Mouse (Mus musculus) adipocyte (in vitro differentiated cells): ENCODE data around the gene Ostc.

Source experiments
- DNase-seq: peaks from one replicate; pipeline ENCODE4 v3.0.0-alpha.2; 2016; ENCODE audit warnings: low spot score

The Ostc gene

DNA sequence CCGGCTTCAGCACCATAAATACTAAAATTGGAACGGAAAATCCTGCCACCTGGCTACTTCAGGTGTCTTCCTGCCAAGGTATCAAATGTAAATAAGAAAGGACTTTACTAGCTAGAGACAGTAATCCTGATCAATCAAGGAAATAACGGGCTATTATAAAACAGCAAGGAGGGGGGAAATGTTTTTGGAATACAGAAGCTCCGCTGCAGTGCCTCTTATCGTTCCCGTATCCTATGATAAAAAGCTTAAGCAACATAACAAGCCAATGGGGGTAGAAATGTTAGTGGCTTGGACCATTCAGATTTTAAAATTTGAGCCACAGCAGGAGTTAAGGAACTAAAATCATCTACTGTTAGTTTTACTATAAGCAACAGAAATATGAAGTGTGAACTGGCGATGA is 859 bp upstream of the Ostc start:
- DNase-seq: no peak

DNA sequence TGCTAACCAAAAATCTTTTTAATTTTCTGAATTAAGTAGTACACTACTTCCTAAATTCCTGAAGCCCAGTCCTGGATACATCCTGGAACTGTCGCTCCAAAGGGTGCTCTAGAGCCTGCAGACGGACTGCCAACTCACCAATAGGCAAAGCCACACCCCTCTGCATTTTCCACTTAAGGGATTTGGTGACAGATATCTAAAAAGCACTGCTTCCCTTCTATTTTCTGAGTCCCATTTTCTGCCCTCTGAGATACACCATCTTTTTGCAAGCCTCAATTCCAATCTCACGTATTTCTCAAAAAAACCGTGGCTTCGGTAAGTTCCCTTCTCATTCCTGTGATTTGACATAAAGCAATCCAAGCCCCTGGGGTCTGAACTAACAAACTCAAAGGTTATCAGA is 715 bp downstream of the Ostc start:
- DNase-seq: peak; percentile 63

GRCm38 (mm10) chr3:130702289-130702688 is 7.0 kb downstream of the Ostc start:
- DNase-seq: no peak

GRCm38 (mm10) chr3:130697622-130698021 is 11.6 kb downstream of the Ostc start:
- no peak for DNase-seq

DNA sequence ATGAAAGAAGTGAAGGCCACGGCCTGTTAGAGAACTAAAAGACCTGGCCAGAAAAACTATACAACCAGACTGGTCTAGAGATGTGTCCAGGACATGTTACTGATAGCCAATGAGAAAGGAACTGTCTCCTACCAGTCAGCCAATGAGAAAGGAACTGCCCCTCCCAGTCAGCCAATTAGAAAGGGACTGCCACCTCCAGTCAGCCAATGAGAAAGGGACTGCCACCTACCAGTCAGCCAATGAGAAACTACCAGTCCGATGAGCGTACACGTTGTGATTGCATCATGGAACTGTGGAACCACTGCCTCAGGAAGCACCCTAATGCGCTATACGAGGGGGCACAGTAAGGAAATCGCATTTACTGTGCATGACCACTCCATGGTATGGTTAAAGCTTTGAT is 14.5 kb downstream of the Ostc start:
- no peak for DNase-seq

- peak; percentile 30 for DNase-seq
Observed at GRCm38 (mm10) chr3:130694041-130694593, 15.1 kb downstream of the Ostc start.

DNA sequence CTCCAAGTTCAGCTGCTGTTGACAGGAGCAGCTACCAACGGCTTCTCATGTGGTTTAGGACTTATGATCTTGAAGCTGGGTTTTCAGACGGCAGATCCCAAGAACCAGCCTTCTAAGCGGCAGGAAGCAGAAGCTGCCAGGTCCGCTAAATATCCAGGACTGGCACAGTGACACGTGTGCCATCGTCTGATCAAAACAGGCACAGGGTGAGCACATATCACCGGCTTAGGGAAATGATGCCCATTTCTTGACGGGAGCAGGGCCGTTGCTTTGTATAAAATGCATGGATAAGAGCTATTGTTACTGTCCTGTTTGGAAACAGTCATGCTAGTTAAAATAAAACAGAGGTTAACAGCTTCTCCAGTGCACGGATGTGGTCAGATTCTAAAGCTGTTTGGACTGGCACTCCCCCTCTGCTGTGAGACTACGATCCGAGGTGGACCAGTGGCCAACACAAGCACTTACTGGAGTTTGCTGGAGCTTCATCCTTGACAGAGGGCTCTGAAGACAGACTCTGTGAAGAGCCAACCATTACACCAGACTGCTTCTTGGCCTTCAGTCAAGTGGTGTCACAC is 17.6 kb downstream of the Ostc start:
- peak; percentile 27 for DNase-seq

- peak; percentile 39 for DNase-seq
Observed at GRCm38 (mm10) chr3:130690834-130691595, 18.2 kb downstream of the Ostc start.

DNA sequence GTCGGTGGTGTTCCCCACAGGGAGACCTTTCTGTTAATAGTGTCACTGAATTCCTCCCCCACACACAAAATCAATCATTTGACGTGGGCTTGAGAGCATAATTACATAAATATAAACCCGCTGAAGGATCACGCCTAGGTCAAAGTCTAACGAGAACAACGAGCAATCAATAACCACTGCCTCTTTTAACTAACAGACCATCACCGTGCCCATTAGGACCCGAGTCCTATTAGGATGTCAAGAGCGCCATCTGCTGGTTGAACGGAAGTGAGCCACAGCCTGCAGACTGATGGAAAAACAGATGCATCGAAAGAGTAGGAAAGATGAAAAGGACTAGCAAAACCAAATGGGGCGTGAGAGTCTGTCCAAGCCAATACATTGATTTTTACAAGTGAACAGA is 19.6 kb downstream of the Ostc start:
- peak; percentile 69 for DNase-seq

DNA sequence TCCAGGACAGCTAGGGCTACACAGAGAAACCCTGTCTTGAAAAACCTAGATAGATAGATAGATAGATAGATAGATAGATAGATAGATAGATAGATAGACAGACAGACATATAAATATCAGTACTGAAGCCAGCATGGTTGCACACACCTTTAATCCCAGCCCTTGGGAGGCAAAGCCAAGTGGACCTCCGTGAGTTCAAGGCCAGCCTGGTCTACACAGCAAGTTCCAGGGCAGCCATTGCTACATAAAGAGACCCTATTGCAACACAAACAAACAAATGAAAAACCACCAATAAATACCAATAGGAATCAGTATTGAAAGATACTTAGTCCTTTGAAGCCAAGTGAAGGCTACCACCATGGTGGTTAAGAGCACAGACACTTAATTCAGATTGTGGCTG is 22.2 kb downstream of the Ostc start:
- no peak for DNase-seq

DNA sequence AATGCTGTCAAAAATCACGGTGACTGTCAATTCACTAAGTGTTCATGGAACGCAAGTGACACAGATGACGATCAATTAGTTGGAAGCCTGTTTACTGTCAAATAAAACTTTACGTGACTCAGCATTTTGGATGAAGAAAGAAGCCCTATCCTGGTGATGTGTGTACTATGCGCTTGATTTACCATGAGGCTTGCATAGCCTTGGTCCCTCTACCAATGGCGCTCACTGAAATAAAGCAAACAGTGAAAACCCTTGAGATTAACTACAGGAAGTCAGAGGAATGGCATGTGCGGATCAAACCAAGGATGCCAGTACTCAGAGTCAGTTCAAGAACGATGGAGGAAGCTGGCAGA is 24.3 kb downstream of the Ostc start:
- DNase-seq: no peak

- DNase-seq: no peak
Observed at GRCm38 (mm10) chr3:130684276-130685013, 24.8 kb downstream of the Ostc start.

GRCm38 (mm10) chr3:130683836-130684235 is 25.4 kb downstream of the Ostc start:
- no peak for DNase-seq

DNA sequence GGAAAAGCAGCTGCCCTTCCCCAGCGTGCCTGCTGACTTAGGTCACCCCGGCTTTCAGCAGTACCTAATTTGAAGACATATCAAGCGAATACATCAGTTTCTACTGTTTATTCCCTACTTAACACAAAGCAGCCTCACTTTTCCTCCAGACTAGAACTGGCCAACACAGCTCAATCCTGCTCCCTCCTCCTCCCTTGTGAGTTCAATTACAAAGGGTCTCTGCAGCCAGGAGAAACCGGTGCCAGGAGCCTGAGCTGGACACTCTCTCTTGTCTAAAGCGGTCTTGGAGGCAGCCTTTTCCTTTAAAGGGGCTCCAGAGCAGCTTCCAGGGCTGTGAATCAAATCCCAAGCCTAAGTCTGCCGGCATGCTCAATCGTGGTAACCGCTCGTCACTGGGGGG is 27.1 kb downstream of the Ostc start:
- DNase-seq: no peak

DNA sequence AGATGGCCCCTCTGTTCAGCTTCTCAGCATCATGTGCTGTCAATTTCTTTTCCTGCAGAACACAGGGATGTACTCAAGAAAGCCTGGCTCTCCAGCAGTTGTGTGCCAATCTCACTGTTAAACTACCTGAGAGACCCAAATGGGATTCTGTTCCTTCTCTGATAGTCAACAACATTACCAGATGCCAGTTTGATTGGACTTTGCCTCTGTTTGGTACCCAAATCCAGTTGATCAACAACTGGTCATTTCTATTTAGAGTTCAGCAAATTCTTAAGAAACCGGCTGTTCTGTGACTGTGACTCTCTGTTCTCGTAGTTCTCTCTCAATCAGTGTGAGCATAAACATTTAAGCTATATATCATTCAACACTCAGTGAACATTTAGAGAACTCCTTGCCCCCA is 28.0 kb downstream of the Ostc start:
- no peak for DNase-seq

DNA sequence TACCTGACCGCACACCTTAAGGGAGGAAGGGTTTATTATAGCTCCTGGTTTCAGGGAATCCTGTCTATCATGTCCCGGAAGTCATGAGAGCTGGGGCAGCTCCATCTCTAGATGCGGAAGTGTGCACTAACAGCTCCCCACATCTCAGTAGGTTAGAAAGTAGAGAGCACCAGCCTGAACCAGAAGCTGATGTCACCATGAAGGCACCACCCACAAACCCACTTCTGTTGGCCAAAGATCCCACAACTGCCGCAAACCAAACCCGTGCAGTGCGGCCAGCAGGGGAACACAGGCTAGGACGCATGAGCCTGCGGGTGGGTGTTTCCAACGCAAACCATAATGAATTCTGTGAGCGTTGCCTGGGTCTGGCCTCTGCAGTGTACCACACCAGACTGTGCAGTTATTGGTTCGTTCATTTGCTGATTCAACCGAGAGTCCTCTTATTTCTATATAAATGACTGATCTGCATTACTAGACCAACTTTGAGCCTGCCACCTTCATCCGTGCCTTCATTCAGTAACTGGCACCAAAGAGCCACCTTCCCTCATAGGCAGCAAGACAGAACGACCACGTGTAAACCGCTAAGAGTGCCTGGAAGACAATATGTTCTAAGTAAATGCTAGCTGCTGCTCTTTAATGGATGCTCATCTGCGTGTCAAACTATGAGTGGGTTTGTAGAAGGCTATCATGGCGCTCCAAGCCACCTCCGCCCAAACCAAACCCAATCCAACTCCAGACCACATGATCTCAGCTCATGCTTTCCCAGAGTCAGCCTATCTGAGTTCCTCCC is 31.4 kb downstream of the Ostc start:
- DNase-seq: no peak

- DNase-seq: no peak
Observed at GRCm38 (mm10) chr3:130671291-130671690, 38.0 kb downstream of the Ostc start.

- DNase-seq: no peak
Observed at GRCm38 (mm10) chr3:130662496-130662895, 46.7 kb downstream of the Ostc start.

DNA sequence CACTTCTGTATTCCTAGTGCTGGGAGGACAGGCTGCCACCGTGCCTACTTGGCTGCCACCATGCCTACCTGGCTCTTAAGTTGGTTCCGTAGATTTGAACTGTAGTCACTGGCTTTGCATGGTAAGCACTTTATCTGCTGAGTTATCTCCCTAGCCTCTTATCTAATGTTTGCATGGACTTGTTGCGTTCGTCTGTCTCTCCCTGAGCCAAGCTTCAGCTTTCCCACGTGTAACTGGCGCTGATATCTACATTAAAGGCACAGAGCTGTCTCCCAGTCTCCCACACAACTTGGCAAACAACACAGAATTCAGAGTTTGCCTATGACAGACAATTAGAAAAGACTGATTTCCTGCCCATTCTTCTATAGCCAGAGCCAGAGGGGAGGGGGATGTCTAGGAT is 48.6 kb downstream of the Ostc start:
- no peak for DNase-seq

DNA sequence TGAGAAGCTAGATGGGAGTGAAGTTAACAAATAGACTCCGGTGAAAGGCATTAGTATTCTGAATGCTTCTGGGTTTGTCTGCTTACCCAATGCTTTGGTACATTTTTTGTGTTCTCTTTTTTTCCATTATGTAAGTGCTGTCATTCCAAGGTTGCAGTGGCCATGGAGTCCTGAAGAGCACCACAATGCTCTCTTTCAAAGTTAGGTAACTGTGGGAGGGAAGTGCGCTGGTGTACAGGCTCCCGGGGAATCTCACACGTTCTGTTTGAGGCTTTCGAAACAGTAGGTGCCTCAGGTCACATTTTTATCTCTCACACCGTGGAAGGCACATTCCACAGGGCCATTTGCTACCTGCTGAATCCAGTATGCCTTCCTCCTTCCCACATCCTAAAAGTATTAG is 59.7 kb downstream of the Ostc start:
- no peak for DNase-seq

DNA sequence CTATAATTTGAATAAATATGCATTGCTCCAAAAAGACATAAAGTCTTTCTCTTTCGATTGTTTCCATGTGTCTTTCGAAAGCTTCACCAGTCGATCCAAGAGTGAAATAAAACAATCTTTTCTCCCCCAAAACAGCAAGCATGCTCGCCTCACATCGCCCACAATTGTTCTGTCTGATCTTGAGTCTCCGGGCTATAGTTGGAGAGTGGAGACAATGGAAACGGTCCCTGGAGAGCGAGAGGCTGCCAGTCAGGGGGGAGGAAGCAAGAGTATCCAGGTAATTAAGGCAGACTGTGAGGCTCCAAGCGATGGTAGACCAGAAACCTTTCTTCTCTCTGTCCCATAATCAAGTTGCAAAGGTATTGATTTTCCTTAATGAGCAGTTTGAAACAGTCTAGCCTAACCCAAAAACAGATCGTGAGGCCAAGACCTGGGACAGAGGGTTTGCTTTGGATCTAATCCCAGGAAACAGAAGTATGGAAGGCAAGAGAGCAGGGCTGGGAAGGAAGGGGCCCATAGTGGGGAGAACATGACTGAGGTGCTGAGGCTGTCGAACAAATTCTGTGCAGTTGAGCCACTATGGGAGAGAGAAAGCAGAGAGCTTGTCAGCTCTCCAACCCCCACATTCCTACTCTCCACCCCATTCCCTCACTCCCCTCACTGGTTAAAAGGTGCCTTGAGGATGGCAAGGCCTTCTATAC is 63.0 kb downstream of the Ostc start:
- no peak for DNase-seq
